Mouse (Mus musculus) hindbrain, embryonic 10.5 days (tissue): ENCODE data around the gene Bmp8b. TPM values are rescaled to one million over a fixed set of nuclear protein-coding genes. Genes with fewer than 3 reads are reported as not detected.
A peak's percentile ranks its signal among the peaks of the same experiment; 100 is the strongest.

Experiments
- DNase-seq: peaks from one replicate; pipeline ENCODE4 v3.0.0-alpha.2; 2017; ENCODE audit warnings: low spot score
- H3K27ac ChIP-seq: fragments of 300-500 bp; sonication (generic); 2 replicates; pipeline ENCODE4 v1.5.1; 2016; ENCODE audit warnings: mild to moderate bottlenecking, moderate library complexity
- H3K27me3 ChIP-seq: fragments of 300-500 bp; sonication (generic); 2 replicates; pipeline ENCODE4 v1.6.1; 2016; ENCODE audit warnings: mild to moderate bottlenecking; ENCODE audit not compliant: poor library complexity, insufficient read depth, severe bottlenecking
- H3K36me3 ChIP-seq: fragments of 300-500 bp; sonication (generic); 2 replicates; pipeline ENCODE4 v1.6.1; 2016; ENCODE audit warnings: mild to moderate bottlenecking, moderate library complexity
- H3K4me1 ChIP-seq: fragments of 300-500 bp; sonication (generic); replicated peaks from 2 replicates; pipeline ENCODE4 v1.6.1; 2016; ENCODE audit warnings: mild to moderate bottlenecking
- H3K4me3 ChIP-seq: fragments of 300-500 bp; sonication (generic); 2 replicates; pipeline ENCODE4 v1.5.1; 2016; ENCODE audit warnings: mild to moderate bottlenecking, moderate library complexity
- H3K9me3 ChIP-seq: fragments of 300-500 bp; sonication (generic); 2 replicates; pipeline ENCODE4 v1.6.1; 2016; ENCODE audit warnings: mild to moderate bottlenecking, moderate library complexity
- WGBS: fragments of 180-500 bp; shearing (Covaris S2); methylation state at CpG from one replicate; pipeline ENCODE4 v1.1.7; 2016; 5-methylcytosine and 5-hydroxymethylcytosine counted together
- polyA plus RNA-seq: library from polyadenylated mRNA; unstranded; fragments of >200 nt; fragmentation: Nextera tagmentation; extraction: Ambion mirVana; gene quantifications from 2 replicates; pipeline ENCODE4 v1.2.1, GENCODE M21; 2016

Bmp8b gene
- 0.25 and 0.60 TPM in 2 replicates for polyA plus RNA-seq

DNA sequence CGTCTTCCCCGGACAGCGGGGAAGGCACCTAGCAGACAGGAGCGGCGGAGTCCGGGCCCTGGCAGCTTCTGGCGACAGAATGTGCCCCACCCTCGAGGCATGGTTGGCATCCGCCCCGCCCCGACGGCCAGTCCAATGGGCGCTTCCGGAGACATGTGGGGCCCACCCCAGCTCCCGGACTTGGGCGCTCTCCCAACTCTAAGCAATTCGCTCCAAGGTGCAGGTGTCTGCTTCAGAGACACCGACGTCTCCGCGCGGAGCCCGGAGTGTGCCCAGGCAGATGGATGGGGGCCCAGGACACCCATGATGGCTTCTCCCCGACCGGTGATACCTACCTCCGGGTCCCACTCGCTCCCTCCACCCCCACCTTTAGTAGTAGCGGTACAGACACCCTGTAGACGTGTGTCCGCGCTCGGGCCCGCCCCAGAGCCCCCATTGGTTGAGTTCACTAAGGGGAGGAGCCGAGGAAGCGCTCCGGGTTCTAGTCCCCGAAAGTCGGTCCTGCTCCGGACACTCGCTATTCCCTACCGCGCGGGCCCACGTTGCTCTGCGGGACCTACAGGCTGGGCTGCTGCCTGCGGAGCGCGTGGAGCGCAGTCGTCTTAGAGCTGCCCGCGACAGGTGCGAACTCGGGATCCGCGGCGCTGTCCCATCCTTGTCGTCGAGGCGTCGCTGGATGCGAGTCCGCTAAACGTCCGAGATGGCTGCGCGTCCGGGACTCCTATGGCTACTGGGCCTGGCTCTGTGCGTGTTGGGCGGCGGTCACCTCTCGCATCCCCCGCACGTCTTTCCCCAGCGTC, at the start of gene Bmp8b:
Bmp8b (plus strand) TSS at position 515 of the 800 bp plus-strand sequence.
- Histone ChIP-seq H3K9me3 (no peaks in the 10 kb centered on the region), H3K27me3 (peaks cover 52% of the 10 kb centered on the region), H3K4me3 (peak within 1 kb of the TSS; percentile 48), H3K36me3 (no peaks in the 10 kb centered on the region), H3K27ac (no peak within 1 kb of the TSS), H3K4me1 (peaks cover 11% of the 10 kb centered on the region)
- peak; percentile 25 for DNase-seq
- WGBS = 6% methylated on average over 75 of the region's 75 CpGs

DNA sequence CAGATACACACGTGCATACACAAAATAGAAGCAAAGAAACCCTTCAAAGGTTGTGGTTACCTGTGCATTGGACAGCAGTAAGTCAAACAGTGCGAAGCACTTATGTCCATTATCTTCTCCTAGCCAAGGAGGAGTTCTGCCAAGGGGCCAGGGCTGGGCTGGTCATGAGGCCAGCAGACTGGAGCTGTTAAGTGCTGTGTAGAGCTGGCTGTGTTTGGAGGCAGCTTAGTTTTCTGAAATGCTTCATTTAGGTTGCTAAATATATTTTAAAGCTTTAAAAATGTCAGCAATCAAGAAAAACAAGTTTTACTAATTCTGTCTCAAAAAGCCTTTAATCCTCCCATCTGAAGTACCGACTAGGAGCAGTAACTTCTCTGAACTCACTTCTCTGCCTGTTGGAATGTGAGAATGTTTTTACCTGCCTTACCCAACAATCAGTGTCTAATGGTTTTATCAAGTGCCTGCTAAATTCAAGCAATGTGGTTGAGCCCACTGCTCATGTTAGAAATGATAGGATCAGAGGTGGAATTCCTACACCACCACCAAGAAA, 48.3 kb upstream of the Bmp8b start:
- no peak for DNase-seq
- 88% methylated on average over 3 of the region's 3 CpGs for WGBS

DNA sequence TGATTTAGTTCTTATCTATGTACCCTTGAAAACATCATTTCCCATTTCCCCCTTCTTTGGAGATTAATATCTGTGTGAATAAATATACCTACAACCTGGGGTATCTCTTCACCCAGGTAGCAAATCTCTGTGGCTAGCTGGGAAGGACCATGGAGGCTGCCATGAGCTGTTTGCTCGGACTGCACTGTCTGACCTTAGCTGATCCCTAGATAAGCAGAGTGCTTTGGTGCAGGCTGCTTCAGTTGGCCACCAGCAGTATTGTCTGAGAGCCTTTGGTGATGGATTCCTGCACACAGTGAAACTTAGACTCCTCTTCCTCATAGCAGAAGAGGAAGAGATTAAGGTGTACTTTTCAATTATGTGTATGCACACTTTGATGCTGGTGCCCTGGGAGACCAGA, 47.0 kb upstream of the Bmp8b start:
- H3K27me3 ChIP-seq = no peaks in the 10 kb centered on the region
- H3K4me3 ChIP-seq = no peak overlapping the region
- H3K4me1 ChIP-seq = peaks cover 16% of the 10 kb centered on the region
- no peaks in the 10 kb centered on the region for H3K9me3 ChIP-seq
- H3K27ac ChIP-seq = no peak overlapping the region
- no peak for DNase-seq
- 72% methylated on average over 1 of the region's 1 CpGs for WGBS
- H3K36me3 ChIP-seq = peaks cover 52% of the 10 kb centered on the region

More for the DNA sequence above, 48.3 kb upstream of the Bmp8b start:
- Histone ChIP-seq H3K4me3 (no peak overlapping the region), H3K27ac (no peak overlapping the region), H3K9me3 (no peaks in the 10 kb centered on the region), H3K36me3 (peaks cover 65% of the 10 kb centered on the region), H3K4me1 (peaks cover 16% of the 10 kb centered on the region), H3K27me3 (no peaks in the 10 kb centered on the region)

DNA sequence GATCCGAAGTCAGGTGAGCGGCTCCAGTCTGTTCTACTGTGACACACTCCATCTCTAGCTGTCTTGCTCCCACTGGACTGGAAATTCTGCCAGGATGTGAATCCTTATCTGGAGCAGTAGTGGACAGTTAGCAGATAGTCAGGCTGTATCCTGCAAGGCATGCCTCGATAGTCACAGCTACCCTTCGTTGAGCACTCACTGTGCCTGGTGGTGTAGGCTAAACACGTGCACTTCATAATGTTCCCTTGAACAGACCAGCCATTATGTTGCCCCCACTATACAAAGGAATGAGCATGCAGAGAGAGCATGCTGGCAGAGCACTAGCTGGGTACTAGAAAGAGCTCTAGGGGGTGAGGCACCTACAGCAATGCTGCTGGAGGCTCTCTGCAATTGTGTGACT, 43.2 kb upstream of the Bmp8b start:
- Histone ChIP-seq H3K4me1 (peaks cover 8% of the 10 kb centered on the region; the same call in 1 of the 2 replicates), H3K36me3 (peaks cover 14% of the 10 kb centered on the region), H3K27me3 (no peaks in the 10 kb centered on the region), H3K4me3 (no peak overlapping the region), H3K27ac (no peak overlapping the region), H3K9me3 (no peaks in the 10 kb centered on the region)
- DNase-seq = no peak
- WGBS = 74% methylated on average over 5 of the region's 5 CpGs

DNA sequence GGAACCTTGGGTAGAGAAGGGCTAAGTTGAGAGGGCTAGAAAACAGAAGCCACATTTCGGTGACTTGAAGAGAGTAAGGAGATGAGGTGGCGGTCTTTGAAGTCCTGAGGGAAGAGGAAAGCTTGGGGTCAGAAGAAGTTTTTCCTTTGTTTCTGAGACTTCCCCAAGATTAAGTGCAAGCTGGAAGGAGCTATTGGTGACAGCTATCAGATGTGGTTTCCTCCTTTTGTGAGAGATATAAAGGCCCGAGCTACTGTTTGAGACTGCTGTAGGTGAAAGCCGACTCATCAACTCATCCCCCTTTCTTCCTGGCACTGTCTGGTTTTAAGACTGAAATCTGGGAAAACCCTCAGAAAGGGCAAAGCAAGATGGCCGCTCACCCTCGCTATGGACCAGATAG, 36.3 kb upstream of the Bmp8b start:
- DNase-seq = no peak
- H3K27ac ChIP-seq = no peak overlapping the region
- no peaks in the 10 kb centered on the region for H3K36me3 ChIP-seq
- H3K4me1 ChIP-seq = peaks cover 8% of the 10 kb centered on the region
- WGBS = 86% methylated on average over 6 of the region's 6 CpGs
- no peaks in the 10 kb centered on the region for H3K9me3 ChIP-seq
- no peaks in the 10 kb centered on the region for H3K27me3 ChIP-seq
- H3K4me3 ChIP-seq = no peak overlapping the region

DNA sequence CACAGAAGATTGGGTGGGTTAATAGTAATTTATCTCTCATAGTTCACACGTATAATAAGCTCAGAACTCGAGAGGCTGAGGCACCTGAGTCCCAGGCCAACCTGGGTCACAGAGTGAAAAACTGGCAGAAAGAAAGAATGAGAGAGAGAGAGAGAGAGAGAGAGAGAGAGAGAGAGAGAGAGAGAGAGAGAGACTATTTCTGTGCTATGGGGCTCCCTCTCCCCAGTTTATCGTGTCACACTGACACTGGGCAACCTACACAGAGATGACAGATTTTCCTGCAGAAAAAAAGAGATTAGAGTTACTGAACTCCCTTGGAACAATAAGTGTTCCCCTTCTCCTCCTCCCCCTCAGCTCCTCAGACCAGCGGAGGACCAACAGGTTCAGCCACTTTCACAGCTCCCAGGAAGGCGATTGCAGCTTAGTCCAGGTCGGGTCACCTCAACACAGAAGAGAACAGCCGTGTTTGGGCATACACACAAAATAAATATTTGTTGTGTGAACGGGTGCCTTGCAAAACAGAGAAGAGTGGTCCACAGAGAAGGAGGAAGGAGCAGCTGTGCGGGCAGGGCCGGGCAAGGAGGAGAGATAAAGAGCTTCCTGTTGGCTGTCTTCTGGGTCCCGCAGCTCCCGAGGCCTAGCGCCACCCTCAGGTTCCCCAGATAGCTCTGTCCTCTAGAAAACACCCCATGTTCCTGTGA, 33.5 kb upstream of the Bmp8b start:
- no peaks in the 10 kb centered on the region for H3K36me3 ChIP-seq
- H3K27ac ChIP-seq = peak overlapping the region; percentile 78
- H3K9me3 ChIP-seq = no peaks in the 10 kb centered on the region
- DNase-seq = peak; percentile 57
- peak overlapping the region; percentile 36 for H3K4me3 ChIP-seq
- H3K27me3 ChIP-seq = no peaks in the 10 kb centered on the region
- 14% methylated on average over 13 of the region's 13 CpGs for WGBS
- peaks cover 8% of the 10 kb centered on the region for H3K4me1 ChIP-seq

DNA sequence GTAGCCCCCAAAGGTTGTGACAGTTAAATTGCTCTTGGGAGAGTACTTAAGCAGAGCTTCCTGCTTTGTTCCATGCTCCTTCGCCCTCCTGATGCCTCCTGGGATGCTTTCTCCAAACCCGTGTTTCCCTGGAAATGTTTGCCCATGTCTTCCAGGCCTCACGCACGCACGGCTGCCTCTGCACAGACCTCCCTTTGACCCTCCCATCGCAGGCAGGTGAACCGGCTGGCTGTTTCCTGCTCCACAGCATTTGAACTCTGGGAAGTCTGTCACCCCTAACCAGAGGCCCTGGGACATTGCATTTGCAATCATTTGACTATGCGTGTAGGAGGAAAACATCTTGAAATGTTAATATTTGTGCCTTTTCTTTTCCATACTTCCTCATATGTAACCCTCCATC, 28.0 kb upstream of the Bmp8b start:
- no peaks in the 10 kb centered on the region for H3K36me3 ChIP-seq
- peak overlapping the region; percentile 50; the same call in 1 of the 2 replicates for H3K27ac ChIP-seq
- WGBS = 60% methylated on average over 8 of the region's 8 CpGs
- 0 out of 2 replicates have a peak, but pooled peaks cover 10% of the 10 kb centered on the region for H3K27me3 ChIP-seq
- no peak overlapping the region for H3K4me3 ChIP-seq
- no peak for DNase-seq
- H3K9me3 ChIP-seq = no peaks in the 10 kb centered on the region
- H3K4me1 ChIP-seq = peaks cover 19% of the 10 kb centered on the region

DNA sequence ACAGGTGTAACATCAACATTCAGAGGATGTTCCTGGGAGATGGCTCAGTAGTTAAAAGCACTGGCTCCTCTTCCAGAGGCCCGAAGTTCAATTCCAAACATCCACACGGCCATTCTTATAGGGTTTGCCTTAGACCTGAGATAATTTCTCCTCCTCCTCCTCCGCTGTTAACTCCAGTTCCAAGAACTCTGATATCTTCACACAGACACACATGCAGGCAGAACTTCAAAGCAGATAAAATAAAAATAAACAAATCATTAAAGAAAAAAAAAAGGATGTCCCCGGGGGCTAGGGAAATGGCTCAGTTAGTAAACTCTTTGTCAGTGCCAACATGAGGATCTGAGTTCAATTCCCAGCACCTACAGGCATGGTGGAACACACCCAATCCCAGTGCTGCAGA, 26.7 kb upstream of the Bmp8b start:
- no peak for DNase-seq
- Histone ChIP-seq H3K4me1 (peaks cover 26% of the 10 kb centered on the region), H3K27ac (no peak overlapping the region), H3K36me3 (no peaks in the 10 kb centered on the region), H3K9me3 (no peaks in the 10 kb centered on the region), H3K27me3 (0 out of 2 replicates have a peak, but pooled peaks cover 10% of the 10 kb centered on the region), H3K4me3 (no peak overlapping the region)
- 83% methylated on average over 4 of the region's 4 CpGs for WGBS

DNA sequence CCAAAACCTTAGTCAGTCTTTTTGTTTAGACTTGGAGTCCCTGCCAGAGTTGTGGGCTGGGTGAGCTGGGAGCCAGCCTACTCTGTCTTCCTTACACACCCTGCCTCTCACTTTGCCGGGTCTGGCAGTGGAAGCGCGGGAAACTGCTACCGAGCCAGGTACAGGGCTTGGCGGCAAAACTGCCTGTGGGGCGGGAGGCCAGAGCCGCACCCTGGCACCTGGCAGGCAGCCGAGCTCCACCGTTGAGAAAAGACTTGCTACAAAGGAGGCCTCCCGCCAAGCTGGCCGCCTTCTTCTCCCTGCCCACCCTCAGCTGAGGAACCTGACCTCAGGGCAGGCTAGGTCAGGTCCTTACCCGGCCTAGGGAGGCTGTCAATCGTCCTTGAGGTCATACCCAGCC, 24.2 kb upstream of the Bmp8b start:
- 0 out of 2 replicates have a peak, but pooled peaks cover 10% of the 10 kb centered on the region for H3K27me3 ChIP-seq
- no peaks in the 10 kb centered on the region for H3K9me3 ChIP-seq
- DNase-seq = no peak
- no peak overlapping the region for H3K4me3 ChIP-seq
- H3K27ac ChIP-seq = peak overlapping the region; percentile 23; the same call in 1 of the 2 replicates
- peaks cover 26% of the 10 kb centered on the region for H3K4me1 ChIP-seq
- 47% methylated on average over 13 of the region's 13 CpGs for whole genome bisulfite sequencing
- H3K36me3 ChIP-seq = no peaks in the 10 kb centered on the region

DNA sequence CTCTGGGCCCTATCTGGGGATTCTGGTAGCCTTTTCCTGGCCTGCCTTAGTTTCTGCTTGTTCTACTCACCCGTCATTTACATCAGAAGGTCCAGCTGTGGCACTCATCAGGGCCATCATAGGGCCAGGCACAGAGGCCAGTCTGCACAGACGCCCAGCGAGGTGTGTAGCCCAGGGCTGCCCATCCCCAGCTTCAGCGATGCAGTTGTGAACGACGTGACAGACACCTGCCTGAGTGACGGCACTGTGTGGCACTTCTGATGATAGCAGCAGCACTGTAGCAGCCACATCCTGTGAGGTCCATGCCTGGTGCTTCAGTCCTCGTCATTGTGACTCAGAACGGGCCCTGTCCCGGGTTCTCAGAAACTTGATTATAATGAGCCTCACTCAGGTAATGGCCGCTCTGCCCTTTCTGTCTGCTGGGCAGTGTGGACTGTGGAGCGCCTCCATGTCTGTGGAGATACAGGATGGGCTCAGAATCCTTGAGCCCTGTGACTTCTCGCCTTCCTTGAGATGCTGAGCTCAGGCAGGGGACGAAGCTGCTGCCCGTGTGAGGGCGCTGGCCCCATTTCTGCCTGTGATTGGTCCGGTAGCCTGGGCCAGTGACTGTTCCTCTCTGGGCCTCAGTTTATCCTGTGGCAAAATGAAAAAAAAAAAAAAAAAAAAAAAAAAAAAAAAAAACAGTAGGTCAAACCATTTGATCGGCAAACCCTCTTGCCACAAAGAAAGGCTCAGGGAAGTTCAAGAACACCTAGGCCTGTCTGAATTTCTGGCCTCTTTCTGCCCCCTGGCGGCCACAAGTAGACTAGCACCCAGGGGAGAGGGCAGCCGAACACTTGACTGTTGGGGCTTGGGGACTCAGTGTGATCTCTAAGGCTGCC, 22.4 kb upstream of the Bmp8b start:
- WGBS = 70% methylated on average over 20 of the region's 20 CpGs
- no peak overlapping the region for H3K4me3 ChIP-seq
- H3K27me3 ChIP-seq = 0 out of 2 replicates have a peak, but pooled peaks cover 10% of the 10 kb centered on the region
- peaks cover 20% of the 10 kb centered on the region for H3K4me1 ChIP-seq
- no peaks in the 10 kb centered on the region for H3K9me3 ChIP-seq
- peak overlapping the region; percentile 19; the same call in 1 of the 2 replicates for H3K27ac ChIP-seq
- peak; percentile 62 for DNase-seq
- no peaks in the 10 kb centered on the region for H3K36me3 ChIP-seq

DNA sequence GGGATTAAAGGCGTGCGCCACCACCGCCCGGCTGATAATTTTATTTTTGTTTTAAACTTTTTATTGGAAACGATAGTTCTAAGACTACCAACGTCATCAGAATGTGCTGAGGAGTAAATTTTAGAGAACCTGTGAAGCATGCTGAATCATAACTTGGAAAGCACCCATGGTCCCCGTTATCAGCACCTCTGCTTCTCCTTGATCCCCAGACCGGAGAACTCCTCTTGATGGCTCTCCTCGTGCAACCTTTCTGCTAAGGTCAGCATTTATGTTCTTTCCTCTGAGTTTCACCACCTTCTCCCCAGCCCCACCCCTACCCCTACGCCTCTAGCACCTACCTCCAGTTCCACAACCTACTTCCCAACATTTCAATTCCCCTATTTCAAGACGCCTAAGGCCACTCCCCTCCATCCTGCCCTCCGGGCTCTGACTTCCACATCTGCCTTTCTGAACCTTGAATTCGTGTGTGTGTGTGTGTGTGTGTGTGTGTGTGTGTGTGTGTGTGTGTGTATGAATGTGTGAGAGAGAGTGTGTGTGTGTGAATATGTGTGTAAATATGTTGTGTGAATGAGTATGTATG, 21.6 kb upstream of the Bmp8b start:
- H3K36me3 ChIP-seq = no peaks in the 10 kb centered on the region
- 69% methylated on average over 13 of the region's 13 CpGs for WGBS

DNA sequence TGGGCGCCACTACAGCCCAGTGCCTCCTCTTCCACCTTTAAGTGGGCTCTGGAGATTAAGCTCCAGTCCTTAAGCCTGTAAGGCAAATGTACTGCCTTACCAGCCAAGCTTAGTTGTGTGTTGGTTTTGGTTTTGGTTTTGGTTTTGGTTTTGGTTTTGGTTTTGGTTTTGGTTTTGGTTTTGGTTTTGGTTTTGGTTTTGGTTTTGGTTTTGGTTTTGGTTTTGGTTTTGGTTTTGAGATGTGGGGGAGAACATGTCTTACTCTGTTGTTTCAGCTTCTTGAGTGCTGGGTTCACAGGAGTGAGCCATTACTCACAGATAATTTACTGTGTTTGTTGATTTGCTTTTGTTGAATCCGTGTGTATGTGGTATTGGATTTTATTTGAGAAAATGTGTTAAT, 19.7 kb upstream of the Bmp8b start:
- WGBS = 76% methylated on average over 2 of the region's 2 CpGs
- DNase-seq = no peak
- H3K4me1 ChIP-seq = peaks cover 20% of the 10 kb centered on the region

More for the DNA sequence above, 21.6 kb upstream of the Bmp8b start:
- Histone ChIP-seq H3K4me3 (no peak overlapping the region), H3K27ac (no peak overlapping the region), H3K27me3 (0 out of 2 replicates have a peak, but pooled peaks cover 10% of the 10 kb centered on the region), H3K9me3 (no peaks in the 10 kb centered on the region), H3K4me1 (peaks cover 20% of the 10 kb centered on the region)
- no peak for DNase-seq

More for the DNA sequence above, 19.7 kb upstream of the Bmp8b start:
- H3K9me3 ChIP-seq = no peaks in the 10 kb centered on the region
- H3K27ac ChIP-seq = no peak overlapping the region
- no peak overlapping the region for H3K4me3 ChIP-seq
- no peaks in the 10 kb centered on the region for H3K36me3 ChIP-seq
- 0 out of 2 replicates have a peak, but pooled peaks cover 10% of the 10 kb centered on the region for H3K27me3 ChIP-seq
